Mouse (Mus musculus) cerebellum, postnatal 36 days (tissue): ENCODE measurements around the gene Gad1.
A peak's percentile ranks its signal among the peaks of the same experiment; 100 is the strongest.

Experiments
- DNase-seq, 2 experiments: peaks; one replicate each; pipeline ENCODE4 v3.0.0; 2021 to 2022; ENCODE audit warnings: mixed read lengths in 2 of 2

Gene Gad1

GRCm38 (mm10) chr2:70552772-70553171, at the start of gene Gad1:
TSS of gene Gad1 (plus strand) at chr2:70553072.
- DNase-seq: no peak

DNA sequence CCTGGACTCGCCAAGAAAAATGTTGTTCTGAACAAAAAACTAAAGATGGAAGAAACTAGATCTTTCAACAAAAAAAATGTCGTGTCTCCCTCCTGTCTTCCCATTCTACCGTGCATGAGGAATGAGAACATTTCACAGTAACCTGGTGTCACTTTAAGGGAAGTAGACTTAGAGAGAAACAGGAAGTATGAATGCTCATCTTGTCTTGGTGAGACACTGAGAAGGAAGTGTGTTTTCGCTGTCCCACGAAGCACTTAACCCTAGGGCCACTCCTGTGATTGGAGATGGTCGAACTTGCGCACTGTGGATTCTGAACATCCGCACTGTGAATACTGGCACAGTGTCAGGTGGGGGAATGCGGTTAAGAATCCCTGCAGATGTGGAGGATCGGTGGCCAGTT, 49.4 kb upstream of the Gad1 start:
- DNase-seq: no peak

DNA sequence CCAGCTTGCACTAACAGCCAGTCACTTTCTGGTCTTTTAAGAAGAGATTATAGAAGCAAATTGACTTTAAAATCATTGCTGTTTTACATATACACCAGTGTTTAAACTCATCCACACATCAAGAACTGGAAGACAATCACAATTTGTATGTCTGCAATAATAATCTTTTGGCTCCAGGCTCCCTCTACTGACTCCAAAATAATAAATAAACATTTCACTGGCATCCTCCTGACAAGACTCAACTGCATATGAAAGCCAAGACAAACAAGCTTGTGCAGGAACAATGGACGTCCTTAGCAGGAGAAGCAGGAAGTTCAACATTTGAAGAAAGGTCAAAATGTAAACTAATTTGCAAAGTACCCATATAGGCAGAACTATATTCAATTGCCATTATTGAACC, 47.6 kb upstream of the Gad1 start:
- no peak for DNase-seq

GRCm38 (mm10) chr2:70505896-70506295, 47.0 kb upstream of the Gad1 start:
- no peak for DNase-seq

- no peak for DNase-seq
These were observed 46.5 kb upstream of the Gad1 start for GRCm38 (mm10) chr2:70506372-70506771.

GRCm38 (mm10) chr2:70508496-70508895, 44.4 kb upstream of the Gad1 start, which contains the start of gene Erich2:
TSS of gene Erich2 (plus strand) at chr2:70508819.
- DNase-seq: no peak

- DNase-seq: peak; percentile 45 to 54
These were observed 43.7 kb upstream of the Gad1 start for GRCm38 (mm10) chr2:70509021-70509632.

- DNase-seq: peak; percentile 26 to 32
These were observed 14.6 kb upstream of the Gad1 start for GRCm38 (mm10) chr2:70538283-70538682.

GRCm38 (mm10) chr2:70550671-70551070, 2.2 kb upstream of the Gad1 start:
- no peak for DNase-seq

- no peak for DNase-seq
These were observed 1.4 kb upstream of the Gad1 start for GRCm38 (mm10) chr2:70551446-70551845.

DNA sequence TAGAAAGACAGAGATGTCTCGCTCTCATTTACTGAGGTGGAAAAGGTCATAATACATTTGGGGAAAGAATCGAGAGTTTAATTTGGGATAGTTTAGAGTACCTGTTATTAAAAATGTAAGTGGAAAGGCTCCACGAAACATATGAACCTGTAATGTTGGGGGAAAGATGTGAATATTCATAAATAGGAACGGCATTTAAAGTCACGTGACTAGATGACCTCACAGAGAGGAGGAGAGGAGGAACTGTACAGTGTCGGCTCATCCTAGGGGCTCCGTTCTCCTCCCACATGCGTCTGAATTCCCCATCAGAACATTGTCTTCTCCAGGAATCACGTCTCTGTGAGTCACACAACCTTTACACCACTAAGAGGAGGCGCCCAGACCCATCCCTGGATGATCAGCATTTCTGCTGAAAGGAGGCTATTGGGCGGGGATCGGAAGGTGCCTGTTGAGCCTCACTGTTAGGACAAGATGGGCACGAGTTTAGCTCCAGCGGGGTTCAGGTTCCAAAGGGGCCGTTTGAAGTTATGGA, 739 bp upstream of the Gad1 start:
- DNase-seq: no peak

GRCm38 (mm10) chr2:70553826-70554225, 954 bp downstream of the Gad1 start:
- no peak for DNase-seq

DNA sequence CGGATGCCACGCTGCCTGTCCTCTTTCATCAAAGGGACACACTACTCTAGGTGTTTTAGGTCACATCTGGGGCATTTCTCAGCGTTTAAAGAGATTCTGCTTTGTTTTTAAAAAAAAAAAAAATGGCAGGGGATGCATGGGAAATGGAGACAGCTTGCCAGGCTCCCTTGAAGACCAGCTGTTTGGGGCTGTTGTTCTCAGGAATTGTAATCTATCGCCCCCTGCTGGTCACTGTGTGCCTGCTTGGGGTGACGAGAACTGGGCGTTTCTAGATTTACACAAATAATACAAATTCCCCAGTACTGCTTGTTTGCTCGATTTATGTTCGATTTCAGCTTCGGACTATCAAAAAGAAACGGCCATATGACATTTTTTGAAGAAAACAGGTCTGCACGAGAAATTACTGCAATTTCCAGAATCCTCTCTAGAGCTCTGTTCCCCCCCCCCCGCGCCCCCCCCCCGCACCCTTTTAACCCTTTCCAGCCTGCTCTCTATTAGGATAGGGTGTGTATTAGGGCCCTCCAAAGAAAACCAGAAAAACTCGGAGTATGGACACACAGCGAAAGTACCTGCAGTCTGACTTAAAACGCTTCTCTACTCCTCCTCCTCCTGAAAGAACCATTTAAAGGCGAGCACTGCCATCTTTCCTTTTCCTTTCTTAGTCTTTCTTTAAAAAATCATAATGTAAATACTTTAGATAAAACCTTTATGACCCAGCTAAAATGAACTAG, 5.4 kb downstream of the Gad1 start:
- DNase-seq: peak; percentile 61 to 72

DNA sequence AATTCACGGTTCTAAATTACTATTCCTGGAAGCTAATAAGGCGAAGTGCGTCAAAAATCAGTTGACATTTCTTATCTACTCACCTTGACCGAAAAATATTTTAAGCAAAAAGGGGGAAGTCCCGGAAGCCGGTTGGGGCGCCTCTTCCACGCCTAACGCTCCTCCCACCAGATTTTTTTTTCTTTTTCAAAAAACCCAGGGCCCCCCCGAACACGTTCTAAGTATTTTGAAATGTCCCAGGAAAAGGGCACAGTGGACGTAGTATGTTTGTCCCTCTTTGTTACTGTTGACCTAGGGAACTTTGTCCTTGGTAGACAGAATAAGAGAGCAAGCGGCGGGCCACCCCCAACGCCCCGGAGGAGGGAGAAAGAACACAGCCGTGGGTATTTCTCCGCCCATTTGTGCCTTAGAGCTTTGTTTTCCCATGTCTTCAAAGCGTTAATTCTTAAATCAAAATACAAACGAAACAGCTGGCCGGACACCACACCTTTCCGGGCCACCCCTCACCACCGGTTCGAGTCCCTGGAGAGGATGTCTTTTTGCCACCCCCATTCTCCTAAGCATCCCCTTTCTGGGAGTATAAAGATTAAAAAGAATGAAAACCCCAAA, 6.1 kb downstream of the Gad1 start:
- no peak for DNase-seq

- no peak for DNase-seq
These were observed 6.6 kb downstream of the Gad1 start for GRCm38 (mm10) chr2:70559520-70559919.

- peak in 1 of 2 experiments; percentile 45 for DNase-seq
These were observed 8.4 kb downstream of the Gad1 start for GRCm38 (mm10) chr2:70561077-70561795.

DNA sequence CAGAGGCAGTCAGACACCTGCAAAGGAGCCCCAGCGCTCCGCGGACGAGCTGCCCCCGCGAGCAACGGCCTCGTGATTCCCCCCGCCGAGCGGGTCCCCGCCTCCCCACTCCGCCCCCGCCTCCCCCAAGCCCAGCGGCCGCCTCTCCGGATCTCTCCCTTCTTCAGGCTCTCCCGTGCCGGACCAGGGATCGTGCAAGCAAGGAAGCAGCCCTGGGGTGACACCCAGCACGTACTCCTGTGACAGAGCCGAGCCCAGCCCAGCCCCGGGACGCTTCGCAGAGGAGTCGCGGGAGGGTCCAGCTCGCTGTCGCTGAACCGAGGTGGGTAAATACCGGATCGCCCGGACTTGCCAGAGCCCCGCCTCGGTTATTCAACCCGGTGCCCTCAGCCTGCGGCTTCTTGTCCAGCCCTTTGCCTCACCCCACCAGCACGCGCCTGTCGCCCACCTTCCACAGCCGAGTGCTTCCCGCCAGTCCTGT, 9.2 kb downstream of the Gad1 start:
- DNase-seq: peak in 1 of 2 experiments; percentile 20

- DNase-seq: no peak
These were observed 9.7 kb downstream of the Gad1 start for GRCm38 (mm10) chr2:70562611-70562980.

DNA sequence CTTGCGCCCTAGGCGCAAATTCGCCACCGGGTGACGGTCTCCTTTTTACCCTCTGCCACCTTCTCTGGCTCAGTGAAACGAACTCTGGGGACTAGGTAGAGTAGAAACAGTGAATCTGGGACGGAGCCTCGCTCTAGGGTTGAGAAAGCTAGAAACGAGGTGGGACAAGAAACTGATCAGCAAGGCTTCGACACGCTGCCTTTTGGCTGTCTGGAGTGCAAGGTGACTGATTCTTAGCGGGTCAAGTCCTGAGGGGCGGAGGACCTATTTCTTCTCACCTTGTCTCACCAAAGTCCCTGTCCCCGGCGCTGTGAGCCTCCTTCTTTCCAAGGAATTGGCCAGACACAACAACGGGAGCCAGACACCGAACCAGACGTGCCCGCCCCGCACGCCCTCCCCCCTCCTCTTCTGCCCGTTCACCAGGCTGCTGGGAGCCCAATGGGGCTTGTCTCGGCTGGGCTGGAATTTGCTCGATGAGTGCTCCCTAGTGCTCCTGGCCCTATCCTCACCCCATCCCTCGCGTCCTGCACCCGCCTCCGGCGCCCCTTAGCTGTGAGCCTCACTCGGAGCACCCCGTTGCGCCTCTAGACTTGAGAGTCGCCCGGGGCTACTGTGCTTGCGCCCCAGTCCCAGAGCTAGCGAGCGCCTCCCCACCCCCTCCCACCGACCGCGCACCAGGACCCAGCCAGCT, 10.3 kb downstream of the Gad1 start:
- DNase-seq: no peak

DNA sequence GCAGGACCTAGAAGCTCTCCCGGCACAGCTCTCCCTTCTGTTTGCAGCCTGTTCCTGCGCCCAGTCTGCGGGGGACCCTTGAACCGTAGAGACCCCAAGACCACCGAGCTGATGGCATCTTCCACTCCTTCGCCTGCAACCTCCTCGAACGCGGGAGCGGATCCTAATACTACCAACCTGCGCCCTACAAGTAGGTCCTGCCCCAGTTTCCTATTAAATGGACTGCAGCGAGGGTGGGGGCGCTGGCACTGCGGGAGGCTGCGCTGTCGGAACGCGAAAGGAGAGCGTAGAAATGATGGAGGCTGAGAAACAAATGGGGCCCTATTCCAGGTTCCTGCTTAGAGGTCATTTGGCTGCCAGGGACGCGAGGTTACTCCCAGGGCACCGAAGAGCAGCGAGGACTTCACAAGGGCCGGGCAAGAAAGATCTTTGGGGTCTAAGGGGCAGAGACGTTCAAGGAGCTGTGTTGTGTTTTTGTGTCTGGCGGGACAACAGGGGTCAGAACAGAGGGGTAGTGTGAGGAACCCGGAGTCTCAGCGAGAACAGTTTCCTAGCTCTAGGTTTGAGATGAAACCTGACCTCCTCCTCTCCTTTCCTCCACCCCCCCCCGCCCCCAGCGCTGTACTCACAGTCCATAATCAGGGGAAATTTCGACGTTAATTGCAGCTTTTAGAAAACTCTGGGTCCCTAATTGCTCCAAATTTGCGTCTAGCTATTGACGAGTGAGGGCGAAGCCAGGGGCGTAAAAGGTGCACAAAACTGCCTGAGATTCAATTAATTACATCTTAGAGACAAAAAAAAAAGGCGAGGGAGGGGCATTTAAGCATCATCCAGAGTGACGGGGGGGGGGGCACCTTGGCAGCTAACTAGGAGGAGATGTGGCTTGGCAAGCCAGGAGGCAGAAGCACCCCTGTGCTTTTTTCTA, 11.1 kb downstream of the Gad1 start:
- no peak for DNase-seq

DNA sequence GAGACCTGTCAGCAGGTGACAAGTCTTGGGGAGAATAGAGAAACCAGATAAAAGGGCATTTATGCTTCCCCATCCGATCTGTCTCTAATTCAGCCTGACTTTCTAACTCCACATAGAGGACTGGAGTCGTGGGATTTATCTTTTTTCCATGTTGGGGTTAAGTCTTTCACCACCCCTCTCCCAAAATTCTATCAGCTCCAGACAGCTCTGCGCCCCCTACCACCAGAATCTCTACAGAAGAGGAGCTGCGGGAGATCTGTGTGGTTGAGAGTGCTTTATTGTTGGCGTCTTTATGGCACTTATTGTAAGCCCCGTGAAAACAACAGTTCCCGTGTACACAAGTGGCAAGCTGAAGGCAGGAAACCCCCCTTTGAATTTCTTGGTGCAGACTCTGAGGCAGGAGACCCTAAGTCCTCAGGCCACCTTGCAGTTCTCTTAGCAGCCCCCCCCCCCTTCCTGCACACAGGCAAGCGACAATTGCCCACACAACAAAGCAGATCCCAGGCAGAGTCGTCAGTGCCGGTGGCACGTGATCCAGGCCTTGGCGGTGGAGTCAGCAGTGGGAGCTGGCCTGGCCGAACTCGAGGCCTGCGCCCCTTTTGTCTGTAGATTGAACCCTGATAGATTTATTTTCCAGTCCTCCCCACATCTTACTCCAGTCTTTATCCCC, 11.9 kb downstream of the Gad1 start:
- DNase-seq: no peak
